Mouse (Mus musculus): ENCODE measurements around the gene Fcgr2b.

Fcgr2b gene

DNA sequence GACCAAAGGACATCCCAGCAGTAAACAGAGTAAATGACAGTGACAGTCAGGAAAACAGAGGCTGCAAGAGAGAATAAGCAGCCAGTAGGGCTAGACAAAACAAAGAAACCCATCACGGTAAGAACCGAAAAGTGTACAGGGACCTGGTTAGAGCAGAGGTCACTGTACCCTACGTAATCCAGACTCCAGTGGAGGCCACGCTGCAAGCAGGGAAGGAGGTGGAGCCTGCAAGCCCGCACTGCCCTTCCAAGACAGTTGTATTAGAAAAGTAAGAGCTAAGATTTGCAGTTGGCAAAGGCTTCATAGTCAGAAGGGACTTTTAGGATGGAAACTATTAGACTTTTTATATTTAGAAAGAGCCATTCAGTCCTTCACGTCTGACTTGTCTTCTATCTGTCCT is 49.4 kb downstream of the Fcgr2b start:
- DNase-seq (ENCODE audit: low spot score): no peak

DNA sequence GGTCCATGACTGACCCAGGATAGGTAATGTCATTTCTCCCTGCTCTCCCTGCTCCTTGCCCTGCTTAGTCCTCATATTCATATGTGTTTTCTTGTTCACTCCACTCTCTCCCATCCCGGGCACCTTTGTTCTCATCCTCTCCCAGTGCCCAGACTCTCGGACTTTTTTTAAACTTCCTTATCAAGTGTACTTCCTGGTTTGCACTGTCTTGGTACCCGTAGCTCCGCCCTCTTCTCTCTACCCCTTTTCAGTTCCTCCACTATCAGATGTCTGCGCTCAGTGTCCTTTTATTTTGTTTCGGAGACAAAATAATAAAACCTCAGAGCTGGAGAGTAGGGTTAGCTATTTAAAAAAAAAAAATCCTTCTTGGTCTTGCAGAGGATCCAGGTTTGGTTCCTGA is 51.9 kb downstream of the Fcgr2b start:
- DNase-seq (ENCODE audit: low spot score): no peak

- DNase-seq (ENCODE audit: low spot score): no peak
These were observed 57.0 kb downstream of the Fcgr2b start for GRCm38 (mm10) chr1:170919308-170919707.

DNA sequence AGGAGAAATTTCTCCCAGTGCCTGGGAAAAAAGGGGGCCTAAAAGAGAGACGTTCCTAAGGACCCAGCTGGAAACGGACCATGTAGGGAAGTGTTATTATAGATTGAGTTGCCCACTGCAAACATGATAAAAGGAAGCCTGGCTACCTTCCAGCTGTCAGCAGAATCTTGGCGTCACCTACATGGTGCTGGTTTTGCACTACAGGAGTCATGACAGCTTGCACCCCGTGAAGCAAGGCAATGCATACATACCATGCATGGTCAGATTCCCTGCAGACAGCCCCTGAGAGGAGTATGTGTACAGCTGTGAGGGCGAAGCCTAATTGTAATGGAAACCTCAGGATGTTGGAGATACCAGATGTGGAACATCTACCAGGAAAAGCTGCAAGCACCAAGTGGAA is 60.7 kb downstream of the Fcgr2b start:
- DNase-seq (ENCODE audit: low spot score): no peak

DNA sequence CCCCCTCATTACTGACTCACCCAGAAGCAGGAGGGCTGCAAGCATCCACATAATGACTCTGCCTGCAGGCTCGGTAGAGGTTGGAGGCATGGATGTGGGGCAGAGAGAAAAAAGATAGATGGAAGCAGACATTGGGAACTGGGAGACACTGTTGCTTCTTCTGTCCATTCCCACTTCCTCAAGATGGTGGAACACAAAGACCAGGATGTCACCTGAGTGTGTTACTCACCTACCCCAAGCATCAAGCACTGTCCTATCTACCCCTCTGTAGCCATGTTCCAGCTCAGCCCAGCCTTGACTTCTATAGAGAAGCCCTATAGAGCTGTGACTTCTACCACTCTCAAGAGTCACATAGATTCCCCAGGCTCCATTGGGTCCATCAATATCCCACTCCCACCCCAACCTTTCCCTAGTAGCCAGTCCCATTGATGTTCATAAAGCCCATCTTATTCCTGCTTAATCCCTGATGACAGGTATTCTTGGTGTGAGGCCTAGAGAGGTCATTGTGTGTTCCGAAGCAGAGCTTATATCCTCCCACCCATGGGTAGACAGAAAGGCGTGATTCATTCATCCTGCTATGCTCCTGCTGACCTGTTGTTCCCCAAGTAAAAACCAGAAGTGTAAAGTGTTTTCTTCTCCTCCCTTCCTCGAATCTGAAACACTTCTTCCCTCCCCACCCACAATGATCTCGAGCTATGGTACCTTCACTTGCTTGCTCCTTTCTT is 63.3 kb downstream of the Fcgr2b start, which contains the start of gene Fcrlb:
Gene Fcrlb, minus strand, starts transcription at position 51 of the 725 bp plus-strand sequence.
- DNase-seq (ENCODE audit: low spot score): no peak

GRCm38 (mm10) chr1:170911907-170912660 is 64.3 kb downstream of the Fcgr2b start:
- no peak for DNase-seq (ENCODE audit: low spot score)

All from ovary, postnatal 10 days (tissue).